Mouse (Mus musculus) limb, embryonic 14.5 days (tissue): Measurements from ENCODE around the gene Kctd14. TPM values are rescaled to one million over a fixed set of nuclear protein-coding genes. Genes with fewer than 3 reads are reported as not detected.
"Not testable (repeated sequence)": the region's sequence is repeated elsewhere in the genome, so short reads cannot be mapped to it uniquely, and the experiment has no call there.

ENCODE experiments used
- ATAC-seq: fragments of 200-750 bp; cut with Nextera tagmentation; 2 replicates; pipeline ENCODE4 v1.8.0; 2017; ENCODE audit warnings: low read depth, moderate number of reproducible peaks, moderate TSS enrichment; ENCODE audit not compliant: low FRiP score
- DNase-seq: peaks from one replicate; pipeline ENCODE4 v3.0.0-alpha.2; 2015; ENCODE audit warnings: low spot score
- H3K27ac ChIP-seq: fragments of 300-500 bp; sonication (generic); replicated peaks from 2 replicates; pipeline ENCODE4 v1.5.1; 2014; ENCODE audit warnings: low read depth, mild to moderate bottlenecking, low read length, moderate library complexity, mixed read lengths
- H3K27me3 ChIP-seq: fragments of 300-500 bp; sonication (generic); 2 replicates; pipeline ENCODE4 v1.6.1; 2014; ENCODE audit warnings: low read length, mixed read lengths; ENCODE audit not compliant: control insufficient read depth, insufficient read depth
- H3K36me3 ChIP-seq: fragments of 300-500 bp; sonication (generic); 2 replicates; pipeline ENCODE4 v1.6.1; 2014; ENCODE audit warnings: mild to moderate bottlenecking, low read length, moderate library complexity, mixed read lengths; ENCODE audit not compliant: control insufficient read depth, insufficient read depth
- H3K4me1 ChIP-seq: fragments of 300-500 bp; sonication (generic); 2 replicates; pipeline ENCODE4 v1.6.1; 2014; ENCODE audit warnings: antibody characterized with exemption, low read length, mixed read lengths; ENCODE audit not compliant: control insufficient read depth, insufficient read depth
- H3K4me2 ChIP-seq: fragments of 300-500 bp; sonication (generic); replicated peaks from 2 replicates; pipeline ENCODE4 v1.6.1; 2014; ENCODE audit warnings: low read depth, mild to moderate bottlenecking, low read length, moderate library complexity; ENCODE audit not compliant: severe bottlenecking
- H3K4me3 ChIP-seq: fragments of 300-500 bp; sonication (generic); replicated peaks from 2 replicates; pipeline ENCODE4 v1.5.1; 2014; ENCODE audit warnings: low read length
- H3K9ac ChIP-seq: fragments of 300-500 bp; sonication (generic); 2 replicates; pipeline ENCODE4 v1.6.1; 2014; ENCODE audit warnings: mild to moderate bottlenecking, low read depth, low read length, moderate library complexity; ENCODE audit not compliant: severe bottlenecking
- H3K9me3 ChIP-seq: fragments of 300-500 bp; sonication (generic); 2 replicates; pipeline ENCODE4 v1.6.1; 2016; ENCODE audit warnings: low read length; ENCODE audit not compliant: control insufficient read depth
- POLR2A ChIP-seq: fragments of 200-500 bp; IDR thresholded peaks from 2 replicates; pipeline ENCODE4 v1.8.0; 2012; ENCODE audit warnings: inconsistent platforms, mild to moderate bottlenecking, moderate library complexity, borderline replicate concordance; ENCODE audit not compliant: insufficient read depth, insufficient read length; ENCODE audit errors: extremely low read depth
- WGBS: fragments of 180-500 bp; shearing (Covaris S2); extraction: QIAGEN DNeasy Blood & Tissue Kit; methylation state at CpG from one replicate; pipeline ENCODE4 v1.1.7; 2014; 5-methylcytosine and 5-hydroxymethylcytosine counted together
- polyA plus RNA-seq, 2 experiments: library from polyadenylated mRNA; depleted of rRNA in 1 of 2; stranded (reverse) in 1 of 2; unstranded in 1 of 2; fragments of >200 nt; fragmentation: Nextera tagmentation in 1 of 2; extraction: Ambion mirVana in 1 of 2; gene quantifications; 2 replicates each; pipeline versions ENCODE4 v1.2.1 to v1.2.3; 2012 to 2014

Gene Kctd14
- polyA plus RNA-seq, 2 experiments, result 3.2 TPM

DNA sequence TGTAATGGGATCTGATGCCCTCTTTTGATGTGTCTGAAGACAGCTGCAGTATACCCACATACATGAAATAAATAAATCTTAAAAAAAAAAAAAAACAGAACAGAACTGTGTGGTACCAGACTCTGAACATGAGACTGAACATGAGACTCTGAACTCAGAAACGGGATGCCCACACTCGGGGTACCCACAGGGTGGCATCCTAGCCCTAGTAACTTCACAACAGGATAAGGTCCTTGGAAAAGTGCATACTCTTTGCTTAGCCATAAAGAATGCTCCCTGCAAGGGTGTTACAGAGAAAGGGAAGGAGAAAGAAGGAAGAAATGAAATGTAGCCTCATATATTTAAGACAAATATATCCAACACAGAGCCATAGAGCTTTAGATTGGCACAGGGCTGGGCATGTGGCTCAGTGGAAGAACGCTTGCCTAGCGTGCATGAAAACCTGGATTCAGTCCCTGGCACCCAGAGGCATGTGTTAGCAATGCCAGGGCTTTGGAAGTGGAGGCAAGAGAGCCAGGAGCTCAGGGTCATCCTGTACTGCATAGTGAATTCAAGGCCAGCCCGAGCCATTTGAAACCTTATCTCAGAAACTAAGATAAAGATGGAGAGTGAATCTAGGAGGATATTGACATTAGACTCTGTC lies 23.2 kb upstream of the Kctd14 start:
- ATAC-seq (no peak), DNase-seq (no peak)
- peaks cover 13% of the 10 kb centered on the region for H3K4me1 ChIP-seq
- no peaks in the 10 kb centered on the region for H3K27me3 ChIP-seq
- no peaks in the 10 kb centered on the region for H3K36me3 ChIP-seq
- no peak overlapping the region for H3K4me2 ChIP-seq
- 88% methylated on average over 5 of the region's 5 CpGs for WGBS
- no peak overlapping the region for H3K4me3 ChIP-seq
- H3K9ac ChIP-seq, result no peak overlapping the region
- no peak overlapping the region for H3K27ac ChIP-seq
- H3K9me3 ChIP-seq, result no peaks in the 10 kb centered on the region
- TF ChIP-seq POLR2A, result no peak

DNA sequence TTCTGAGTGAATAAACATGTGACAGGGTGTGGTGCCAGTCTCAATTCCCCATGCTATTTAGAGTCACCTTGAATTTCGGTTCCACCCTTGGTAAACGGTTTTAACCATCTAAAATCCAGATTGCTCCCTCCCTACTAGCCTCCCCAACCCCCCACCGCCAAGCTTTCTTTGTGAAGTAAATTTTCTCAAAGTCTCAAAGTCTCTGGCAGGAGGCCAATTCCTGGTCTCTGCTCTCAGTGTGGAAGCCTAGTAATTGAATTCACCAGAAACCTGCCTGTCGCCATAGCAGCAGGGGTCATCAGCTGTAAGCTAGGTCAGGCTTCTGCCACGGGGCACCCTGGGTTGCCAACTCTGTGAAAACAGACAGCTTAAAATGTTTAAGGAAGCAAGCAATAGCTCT lies 21.4 kb upstream of the Kctd14 start:
- Histone ChIP-seq H3K27me3 (no peaks in the 10 kb centered on the region), H3K9me3 (no peaks in the 10 kb centered on the region), H3K4me3 (no peak overlapping the region), H3K9ac (no peak overlapping the region), H3K4me1 (peaks cover 21% of the 10 kb centered on the region), H3K27ac (peak overlapping the region; percentile 40; the same call in 1 of the 2 replicates), H3K36me3 (no peaks in the 10 kb centered on the region), H3K4me2 (peak overlapping the region; percentile 11; the same call in 1 of the 2 replicates)
- under 1% methylated on average over 5 of the region's 5 CpGs for WGBS
- DNase-seq, result peak; percentile 78
- TF ChIP-seq POLR2A, result no peak
- peak; percentile 14; the same call in 1 of the 2 replicates for ATAC-seq

DNA sequence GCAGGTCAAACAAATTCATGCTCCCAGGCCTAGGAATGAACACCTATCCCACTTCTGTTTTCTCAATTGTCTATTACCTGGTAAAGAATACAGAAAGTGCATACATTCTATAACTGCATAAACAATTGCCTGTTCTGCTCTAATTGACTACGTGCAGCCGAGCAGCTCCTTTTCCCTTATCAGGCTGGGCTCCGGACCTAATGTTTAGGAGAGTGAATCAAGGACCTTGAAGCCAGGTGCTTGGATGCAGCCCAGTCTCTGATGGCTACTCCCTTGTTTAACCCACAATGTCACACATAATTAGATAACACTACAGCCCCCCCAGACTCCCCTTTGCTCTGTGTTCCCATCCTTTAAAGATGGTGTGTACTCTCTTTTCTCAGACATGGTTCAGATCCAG lies 17.6 kb upstream of the Kctd14 start:
- ATAC-seq, H3K4me3 ChIP-seq, DNase-seq, H3K27me3 ChIP-seq, H3K36me3 ChIP-seq, H3K9me3 ChIP-seq, H3K27ac ChIP-seq, H3K9ac ChIP-seq, H3K4me2 ChIP-seq: not testable (repeated sequence)
- H3K4me1 ChIP-seq, result peaks cover 23% of the 10 kb centered on the region
- 79% methylated on average over 3 of the region's 3 CpGs for WGBS

DNA sequence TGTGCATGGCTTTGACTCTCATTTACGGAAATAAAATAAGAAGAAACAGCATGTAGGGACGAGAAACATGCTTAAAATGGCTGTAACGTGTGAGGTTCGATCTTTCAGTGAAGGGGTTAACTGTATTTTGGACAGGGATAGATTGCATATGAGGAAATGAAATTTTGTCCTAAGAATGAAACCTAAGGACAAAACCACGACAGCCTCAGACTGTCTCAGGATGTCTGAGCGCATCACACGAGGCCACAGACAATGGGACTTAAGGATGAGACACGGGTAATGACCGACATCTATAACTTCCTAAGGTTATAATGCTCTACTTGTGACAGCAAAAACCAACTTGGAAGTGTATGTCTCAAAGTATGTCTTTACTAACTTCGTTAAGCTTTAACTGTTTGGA lies 16.6 kb upstream of the Kctd14 start:
- H3K9ac ChIP-seq, result no peak overlapping the region

DNA sequence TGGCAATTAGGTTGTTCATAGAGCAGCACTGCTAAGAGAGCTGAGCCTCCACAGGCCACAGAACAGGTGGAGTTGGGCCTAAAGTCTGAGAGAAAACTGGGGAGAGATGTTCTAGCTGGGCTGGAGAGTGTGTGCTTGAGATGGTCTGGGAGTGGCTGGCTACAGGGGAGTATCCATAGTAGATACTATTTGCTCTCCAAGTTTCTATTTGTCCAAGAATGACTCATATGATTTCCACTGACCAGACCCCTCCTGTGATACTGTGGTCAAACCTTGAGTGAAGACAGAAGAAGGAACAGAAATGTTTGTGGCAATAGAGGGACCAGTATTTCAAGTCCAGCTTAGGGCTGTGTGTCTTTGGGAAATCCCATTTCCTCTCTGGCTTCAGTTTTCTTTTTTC lies 12.1 kb upstream of the Kctd14 start:
- Histone ChIP-seq H3K4me3 (no peak overlapping the region), H3K27me3 (no peaks in the 10 kb centered on the region), H3K9ac (no peak overlapping the region), H3K4me2 (no peak overlapping the region), H3K36me3 (no peaks in the 10 kb centered on the region), H3K4me1 (peaks cover 9% of the 10 kb centered on the region; the same call in 1 of the 2 replicates), H3K9me3 (no peaks in the 10 kb centered on the region), H3K27ac (no peak overlapping the region)
- ATAC-seq (no peak), DNase-seq (no peak)
- TF ChIP-seq POLR2A, result no peak

More for the DNA sequence above, 16.6 kb upstream of the Kctd14 start:
- 75% methylated on average over 10 of the region's 10 CpGs for WGBS
- no peaks in the 10 kb centered on the region for H3K9me3 ChIP-seq
- ATAC-seq (no peak), DNase-seq (no peak)
- H3K27me3 ChIP-seq, result no peaks in the 10 kb centered on the region
- H3K4me2 ChIP-seq, result no peak overlapping the region
- no peak for TF ChIP-seq POLR2A
- H3K27ac ChIP-seq, result no peak overlapping the region
- no peaks in the 10 kb centered on the region for H3K36me3 ChIP-seq
- H3K4me1 ChIP-seq, result peaks cover 21% of the 10 kb centered on the region
- H3K4me3 ChIP-seq, result no peak overlapping the region
